18 mouse cellular contexts compared by ENCODE assay signal in genomic region chr1:39618524-39618923, GRCm38 (mm10). TPM values are rescaled to one million over a fixed set of nuclear protein-coding genes. Genes with fewer than 3 reads are reported as not detected.
DNase-seq lines count a peak whose midpoint lies in the region; ATAC-seq and TF ChIP-seq lines count a peak whose summit lies in the region.
"Had no signal": no experiment of that assay in that cellular context is flagged by ENCODE, and none has a peak within 500 bp of the region (broad histone marks: within the 10 kb centered on the region; RNA-seq: fewer than 3 reads in every experiment).

No protein-coding gene starts in this region.

- no peaks in the 10 kb centered on the region for H3K27me3 ChIP-seq in kidney, embryonic 15.5 days
- no peaks in the 10 kb centered on the region for H3K27me3 ChIP-seq in limb, embryonic 13.5 days
- no peaks in the 10 kb centered on the region for H3K27me3 ChIP-seq in heart, adult 2 months (ENCODE audit: control insufficient read depth, insufficient read depth, low read length)
- H3K27me3 ChIP-seq: forebrain, embryonic 13.5 days had no signal

- no peak for TF ChIP-seq EP300 in heart, adult 2 months (IDR thresholded peaks at IDR 0.05; ENCODE audit: insufficient read depth, low read depth, low read length)

- no peak for TF ChIP-seq CTCF in gastrocnemius, adult 2 months (IDR thresholded peaks at IDR 0.05)
- no peak for TF ChIP-seq CTCF in heart, adult 2 months (IDR thresholded peaks at IDR 0.05)

- 18% methylated on average over 8 of the region's 8 CpGs for whole genome bisulfite sequencing in kidney, embryonic 15.5 days
- WGBS in limb, embryonic 13.5 days: 17% methylated on average over 8 of the region's 8 CpGs
- 53% methylated on average over 8 of the region's 8 CpGs for WGBS in heart, adult 2 months

- peak overlapping the region; percentile 16; the same call in 1 of the 2 replicates for H3K4me2 ChIP-seq in kidney, embryonic 15.5 days
- H3K4me2 ChIP-seq in limb, embryonic 13.5 days (replicated peaks): peak overlapping the region; percentile 31; the same call in 1 of the 2 replicates
- H3K4me2 ChIP-seq: forebrain, embryonic 13.5 days; liver, embryonic 15.5 days had no signal

- no peaks in the 10 kb centered on the region for H3K36me3 ChIP-seq in kidney, embryonic 15.5 days
- no peaks in the 10 kb centered on the region for H3K36me3 ChIP-seq in limb, embryonic 13.5 days
- H3K36me3 ChIP-seq in heart, adult 2 months (ENCODE audit: control insufficient read depth, insufficient read depth, low read length): no peaks in the 10 kb centered on the region
- H3K36me3 ChIP-seq: embryonic facial prominence, embryonic 10.5 days; liver, embryonic 15.5 days had no signal

- 0 out of 2 replicates have a peak, but pooled peaks have one; percentile 43 for ATAC-seq in kidney, embryonic 15.5 days (replicated peaks; ENCODE audit: low FRiP score)
- ATAC-seq in limb, embryonic 13.5 days (ENCODE audit: low FRiP score, low read depth): peak; percentile 26; the same call in 1 of the 2 replicates
- ATAC-seq: forebrain, embryonic 13.5 days; hindbrain, embryonic 16.5 days had no signal

- H3K79me2 ChIP-seq in heart, adult 2 months (replicated peaks; ENCODE audit: control insufficient read depth, insufficient read depth, low read length): no peaks in the 10 kb centered on the region

- intact Hi-C loops in gastrocnemius, adult 2 months (cut with DNase I): no loop called here
- intact Hi-C loops in heart, adult 2 months (cut with DNase I): no loop called here

- H3K4me3 ChIP-seq in kidney, embryonic 15.5 days (replicated peaks): no peak overlapping the region
- H3K4me3 ChIP-seq in limb, embryonic 13.5 days: no peak overlapping the region
- H3K4me3 ChIP-seq in gastrocnemius, adult 2 months: no peak overlapping the region
- no peak overlapping the region for H3K4me3 ChIP-seq in heart, adult 2 months
- H3K4me3 ChIP-seq: embryonic facial prominence, embryonic 10.5 days; forebrain, embryonic 13.5 days; liver, embryonic 15.5 days; megakaryocyte, embryonic 14.5 days had no signal

- H3K4me1 ChIP-seq in kidney, embryonic 15.5 days: peaks cover 25% of the 10 kb centered on the region
- peaks cover 25% of the 10 kb centered on the region for H3K4me1 ChIP-seq in limb, embryonic 13.5 days
- H3K4me1 ChIP-seq in heart, adult 2 months (ENCODE audit: control insufficient read depth, insufficient read depth, low read length): no peaks in the 10 kb centered on the region; the same call in 1 of the 2 replicates
- H3K4me1 ChIP-seq: forebrain, embryonic 13.5 days had no signal

- no peak overlapping the region for H3K9ac ChIP-seq in kidney, embryonic 15.5 days
- no peak overlapping the region for H3K9ac ChIP-seq in limb, embryonic 13.5 days
- H3K9ac ChIP-seq in heart, adult 2 months (ENCODE audit: low read depth, low read length): no peak overlapping the region
- H3K9ac ChIP-seq: forebrain, embryonic 13.5 days; liver, embryonic 15.5 days had no signal

- no peak for TF ChIP-seq POLR2A in heart, adult 2 months (IDR thresholded peaks at IDR 0.05; ENCODE audit: insufficient read depth, low read depth, low read length)

- H3K9me3 ChIP-seq in kidney, embryonic 15.5 days (replicated peaks): no peaks in the 10 kb centered on the region; the same call in 1 of the 2 replicates
- peaks cover 5% of the 10 kb centered on the region for H3K9me3 ChIP-seq in limb, embryonic 13.5 days
- H3K9me3 ChIP-seq: embryonic facial prominence, embryonic 10.5 days; forebrain, embryonic 13.5 days; liver, embryonic 15.5 days; megakaryocyte, embryonic 14.5 days had no signal

- H3K27ac ChIP-seq in kidney, embryonic 15.5 days: 0 out of 2 replicates have a peak overlapping the region, but pooled peaks have one; percentile 22
- H3K27ac ChIP-seq in limb, embryonic 13.5 days: peak overlapping the region; percentile 40; the same call in 1 of the 2 replicates
- no peak overlapping the region for H3K27ac ChIP-seq in gastrocnemius, adult 2 months
- H3K27ac ChIP-seq in heart, adult 2 months: no peak overlapping the region
- H3K27ac ChIP-seq: embryonic facial prominence, embryonic 10.5 days; forebrain, embryonic 13.5 days; liver, embryonic 15.5 days had no signal

- DNase-seq in adrenal gland, adult (ENCODE audit: inconsistent age in 2 of 2, low spot score in 1 of 2): peak; percentile 59 to 66
- DNase-seq in adrenal gland, postnatal 4 days (ENCODE audit: low spot score in 2 of 2): no peak
- DNase-seq in kidney, postnatal 14 days: no peak
- DNase-seq in adrenal gland, postnatal 36 days: peak; percentile 49 to 70
- DNase-seq in gastrocnemius, adult 2 months: no peak
- no peak for DNase-seq in heart, adult 2 months
- DNase-seq: cerebellum, adult 9-11 months; heart, postnatal 4 days; layer of hippocampus, postnatal 36 days; lung, postnatal 10 days had no signal

RNA-seq across cellular contexts. Expression of gene Creg2, which starts 32.8 kb away (rescaled TPM):
- total RNA-seq in adrenal gland, postnatal 4 days (2021): under 1 TPM; 0.56 to 0.98 TPM
- polyA plus RNA-seq in kidney, embryonic 15.5 days (2015; fragmentation: Nextera tagmentation; extraction: Ambion mirVana): 0.08 and 0.18 TPM in 2 replicates
- total RNA-seq in adrenal gland, postnatal 36 days (2021): under 1 TPM; 0.13 to 0.23 TPM
- 0.13 and 0.15 TPM in 2 replicates for polyA plus RNA-seq in limb, embryonic 13.5 days (2015; fragmentation: Nextera tagmentation; extraction: Ambion mirVana)
- under 1 TPM in 1 of 2 experiments, not detected in 1; 0.08 TPM for total RNA-seq in gastrocnemius, adult 2 months (2021)
- total RNA-seq in heart, adult 2 months (2021): under 1 TPM in 1 of 2 experiments, not detected in 1; 0.05 TPM
- 0.06 TPM in 1 of 2 replicates, not detected in the other for polyA plus RNA-seq in heart, adult 2 months (2012; rRNA removed)
- total RNA-seq: heart, postnatal 4 days; MEL had no signal
- polyA plus RNA-seq: liver, embryonic 15.5 days had no signal

RNA-seq across cellular contexts. Expression of gene Rnf149, which starts 41.3 kb away (rescaled TPM):
- 10 to 100 TPM; 49.6 to 57.4 TPM for total RNA-seq in adrenal gland, postnatal 4 days (2021)
- polyA plus RNA-seq in kidney, embryonic 15.5 days (2015; fragmentation: Nextera tagmentation; extraction: Ambion mirVana): 31.9 and 33.3 TPM in 2 replicates
- total RNA-seq in adrenal gland, postnatal 36 days (2021): 10 to 100 TPM; 48.3 to 51.5 TPM
- 27.4 and 27.9 TPM in 2 replicates for polyA plus RNA-seq in limb, embryonic 13.5 days (2015; fragmentation: Nextera tagmentation; extraction: Ambion mirVana)
- 1 to 10 TPM; 6.9 to 8.3 TPM for total RNA-seq in gastrocnemius, adult 2 months (2021)
- total RNA-seq in heart, adult 2 months (2021): 1 to 10 TPM; 7.0 to 8.5 TPM
- 3.6 and 5.7 TPM in 2 replicates for polyA plus RNA-seq in heart, adult 2 months (2012; rRNA removed)

Comparison
In these comparisons a context has a peak if more than half of its experiments do, and no peak if none do; other contexts are left out.
1. DNase-seq: peak in adrenal gland, adult (2 of 2) and adrenal gland, postnatal 36 days (2 of 2); none in adrenal gland, postnatal 4 days (0 of 2), kidney, postnatal 14 days (single experiment), gastrocnemius, adult 2 months (single experiment) and heart, adult 2 months (0 of 2).
2. H3K27ac ChIP-seq: peak in kidney, embryonic 15.5 days (single experiment) and limb, embryonic 13.5 days (single experiment); none in gastrocnemius, adult 2 months (single experiment) and heart, adult 2 months (single experiment).
3. RNA of gene Rnf149, which starts 41.3 kb away (total RNA-seq): 49.6 to 57.4 TPM in adrenal gland, postnatal 4 days and 48.3 to 51.5 TPM in adrenal gland, postnatal 36 days; 7.0 to 8.5 TPM in heart, adult 2 months and 6.9 to 8.3 TPM in gastrocnemius, adult 2 months; every median in the first group is over 4 times any median in the second.